In genomic region chr1:40303179-40303866, GRCm38 (mm10) we compare ENCODE assay signal across 25 mouse cellular contexts. TPM values are rescaled to one million over a fixed set of nuclear protein-coding genes. Genes with fewer than 3 reads are reported as not detected.
DNase-seq lines count a peak whose midpoint lies in the region; ATAC-seq and TF ChIP-seq lines count a peak whose summit lies in the region.
"Had no signal": no experiment of that assay in that cellular context is flagged by ENCODE, and none has a peak within 500 bp of the region (broad histone marks: within the 10 kb centered on the region; RNA-seq: fewer than 3 reads in every experiment).

No protein-coding gene starts in this region.

- 47% methylated on average over 7 of the region's 7 CpGs for WGBS in liver, postnatal 0 days (ENCODE audit: insufficient replicate concordance)
- WGBS in kidney, embryonic 14.5 days = 71% methylated on average over 7 of the region's 7 CpGs
- 59% methylated on average over 7 of the region's 7 CpGs for WGBS in midbrain, embryonic 13.5 days

- DNase-seq in MEL-GATA-1-ER (ENCODE audit: extremely low read depth, low read depth) (peak; percentile 54), liver (peak; percentile 65)
- DNase-seq in liver, postnatal 0 days = no peak
- DNase-seq in adrenal gland, postnatal 10 days = no peak
- DNase-seq: adrenal gland, adult 8-10 months; cerebellum, adult 11 months; cerebellum, postnatal 36 days; kidney, adult 9 months; kidney, postnatal 4 days; layer of hippocampus, adult 9-11 months; thymus, adult 18-20 months; thymus, postnatal 4 days had no signal

- TF ChIP-seq CTCF in ES-Bruce4 (IDR thresholded peaks at IDR 0.05; ENCODE audit: low read depth, low read length) = no peak
- no peak for TF ChIP-seq CTCF in liver, postnatal 0 days (IDR thresholded peaks at IDR 0.05; ENCODE audit: low read depth)

- no peak overlapping the region for H3K9ac ChIP-seq in ES-Bruce4 (ENCODE audit: low read depth, poor library complexity, severe bottlenecking)
- no peak overlapping the region for H3K9ac ChIP-seq in liver, postnatal 0 days (replicated peaks)
- H3K9ac ChIP-seq in kidney, embryonic 14.5 days (ENCODE audit: low read depth, low read length) = no peak overlapping the region
- no peak overlapping the region for H3K9ac ChIP-seq in midbrain, embryonic 13.5 days (replicated peaks)
- H3K9ac ChIP-seq: forebrain, embryonic 12.5 days; heart, embryonic 12.5 days; hindbrain, embryonic 13.5 days; limb, embryonic 13.5 days; lung, embryonic 15.5 days; midbrain, embryonic 15.5 days had no signal

- H3K27ac ChIP-seq in ES-Bruce4 (ENCODE audit: insufficient read depth, low read length) = peak overlapping the region; percentile 44; the same call in 1 of the 2 replicates
- H3K27ac ChIP-seq in liver, postnatal 0 days (ENCODE audit: low read depth) = no peak overlapping the region
- no peak overlapping the region for H3K27ac ChIP-seq in kidney, embryonic 14.5 days (ENCODE audit: low read depth, low read length)
- no peak overlapping the region for H3K27ac ChIP-seq in midbrain, embryonic 13.5 days
- H3K27ac ChIP-seq: forebrain, embryonic 12.5 days; hindbrain, embryonic 13.5 days; limb, embryonic 13.5 days; lung, embryonic 15.5 days; midbrain, embryonic 15.5 days had no signal

- H3K27me3 ChIP-seq in ES-Bruce4 (ENCODE audit: control insufficient read depth, insufficient read depth, low read length, poor library complexity, severe bottlenecking) = no peaks in the 10 kb centered on the region
- no peaks in the 10 kb centered on the region for H3K27me3 ChIP-seq in liver, postnatal 0 days (ENCODE audit: insufficient read depth, low read length)
- H3K27me3 ChIP-seq in kidney, embryonic 14.5 days (ENCODE audit: control insufficient read depth, insufficient read depth, low read length) = no peaks in the 10 kb centered on the region
- H3K27me3 ChIP-seq in midbrain, embryonic 13.5 days = no peaks in the 10 kb centered on the region
- H3K27me3 ChIP-seq: forebrain, embryonic 12.5 days; heart, embryonic 12.5 days; hindbrain, embryonic 13.5 days; limb, embryonic 13.5 days; lung, embryonic 15.5 days; midbrain, embryonic 15.5 days had no signal

- peaks cover 5% of the 10 kb centered on the region; the same call in 1 of the 2 replicates for H3K9me3 ChIP-seq in ES-Bruce4 (replicated peaks; ENCODE audit: control insufficient read depth, insufficient read depth, low read length, poor library complexity, severe bottlenecking)
- H3K9me3 ChIP-seq in liver, postnatal 0 days (ENCODE audit: low read length) = no peaks in the 10 kb centered on the region
- H3K9me3 ChIP-seq in kidney, embryonic 14.5 days (ENCODE audit: control insufficient read depth, low read length) = no peaks in the 10 kb centered on the region
- H3K9me3 ChIP-seq in midbrain, embryonic 13.5 days = no peaks in the 10 kb centered on the region
- H3K9me3 ChIP-seq: forebrain, embryonic 12.5 days; G1E; heart, embryonic 12.5 days; hindbrain, embryonic 13.5 days; limb, embryonic 13.5 days; lung, embryonic 15.5 days; midbrain, embryonic 15.5 days had no signal

- H3K4me2 ChIP-seq in liver, postnatal 0 days (ENCODE audit: low read depth, low read length) = no peak overlapping the region
- no peak overlapping the region for H3K4me2 ChIP-seq in kidney, embryonic 14.5 days (replicated peaks; ENCODE audit: low read depth, low read length)
- no peak overlapping the region for H3K4me2 ChIP-seq in midbrain, embryonic 13.5 days (replicated peaks)
- H3K4me2 ChIP-seq: forebrain, embryonic 12.5 days; heart, embryonic 12.5 days; hindbrain, embryonic 13.5 days; limb, embryonic 13.5 days; lung, embryonic 15.5 days; midbrain, embryonic 15.5 days had no signal

- TF ChIP-seq EP300 in ES-Bruce4 (IDR thresholded peaks at IDR 0.05; ENCODE audit: insufficient read depth, low read depth, low read length) = no peak
- peak; percentile 93 for TF ChIP-seq EP300 in liver, postnatal 0 days (IDR thresholded peaks at IDR 0.05; ENCODE audit: low read depth)

- peaks cover 2% of the 10 kb centered on the region for H3K4me1 ChIP-seq in ES-Bruce4 (ENCODE audit: control insufficient read depth, insufficient read depth, low read length)
- no peaks in the 10 kb centered on the region; the same call in 1 of the 2 replicates for H3K4me1 ChIP-seq in liver, postnatal 0 days (ENCODE audit: insufficient read depth)
- H3K4me1 ChIP-seq in kidney, embryonic 14.5 days (ENCODE audit: control insufficient read depth, insufficient read depth, low read length) = no peaks in the 10 kb centered on the region
- no peaks in the 10 kb centered on the region for H3K4me1 ChIP-seq in midbrain, embryonic 13.5 days (replicated peaks)
- H3K4me1 ChIP-seq: forebrain, embryonic 12.5 days; heart, embryonic 12.5 days; hindbrain, embryonic 13.5 days; limb, embryonic 13.5 days; lung, embryonic 15.5 days; midbrain, embryonic 15.5 days had no signal

- peak; percentile 90 for ATAC-seq in liver, postnatal 0 days
- no peak for ATAC-seq in kidney, embryonic 14.5 days (ENCODE audit: low FRiP score, low TSS enrichment)
- ATAC-seq in midbrain, embryonic 13.5 days = no peak
- ATAC-seq: inflammation-experienced regulatory T-cells, adult 6 months; midbrain, embryonic 15.5 days had no signal

- H3K4me3 ChIP-seq in ES-Bruce4 (ENCODE audit: low read depth, low read length) = no peak overlapping the region
- no peak overlapping the region for H3K4me3 ChIP-seq in liver, postnatal 0 days (ENCODE audit: low read depth, low read length)
- H3K4me3 ChIP-seq in kidney, embryonic 14.5 days (ENCODE audit: low read length) = no peak overlapping the region
- H3K4me3 ChIP-seq in midbrain, embryonic 13.5 days (replicated peaks) = no peak overlapping the region
- H3K4me3 ChIP-seq: forebrain, embryonic 12.5 days; heart, embryonic 12.5 days; hindbrain, embryonic 13.5 days; limb, embryonic 13.5 days; lung, embryonic 15.5 days; midbrain, embryonic 15.5 days; myocyte had no signal

- H3K36me3 ChIP-seq in ES-Bruce4 (ENCODE audit: control insufficient read depth, insufficient read depth, low read length, poor library complexity, severe bottlenecking) = no peaks in the 10 kb centered on the region
- peaks cover 5% of the 10 kb centered on the region; the same call in 1 of the 2 replicates for H3K36me3 ChIP-seq in liver, postnatal 0 days (replicated peaks; ENCODE audit: insufficient read depth, low read length)
- no peaks in the 10 kb centered on the region for H3K36me3 ChIP-seq in kidney, embryonic 14.5 days (ENCODE audit: control insufficient read depth, insufficient read depth, low read length)
- no peaks in the 10 kb centered on the region for H3K36me3 ChIP-seq in midbrain, embryonic 13.5 days
- H3K36me3 ChIP-seq: forebrain, embryonic 12.5 days; G1E; hindbrain, embryonic 13.5 days; limb, embryonic 13.5 days; lung, embryonic 15.5 days; midbrain, embryonic 15.5 days had no signal

- no peak for TF ChIP-seq POLR2A in ES-Bruce4 (IDR thresholded peaks at IDR 0.05; ENCODE audit: insufficient read depth, low read length)

RNA-seq across cellular contexts. Expression of gene Il1rl2, which starts 21.1 kb away (rescaled TPM):
- polyA plus RNA-seq in ES-Bruce4 (2011; ENCODE audit: insufficient read depth, insufficient read length, low read depth, missing spikeins) = 0.30 and 0.46 TPM in 2 replicates
- 0.90 and 1.1 TPM in 2 replicates for polyA plus RNA-seq in liver, postnatal 0 days (2015; fragmentation: Nextera tagmentation; extraction: Ambion mirVana)
- polyA plus RNA-seq in kidney, embryonic 14.5 days (2014; fragmentation: Nextera tagmentation; extraction: Ambion mirVana) = 3.2 and 5.2 TPM in 2 replicates
- 0.89 and 1.0 TPM in 2 replicates for polyA plus RNA-seq in midbrain, embryonic 13.5 days (2015; fragmentation: Nextera tagmentation; extraction: Ambion mirVana)
- 1 to 10 TPM; 4.3 to 5.1 TPM for total RNA-seq in adrenal gland, postnatal 10 days (2021)
- polyA plus RNA-seq: C2C12, myocyte had no signal

Comparison
In these comparisons a context has a peak if more than half of its experiments do, and no peak if none do; other contexts are left out.
1. DNase-seq: peak in MEL-GATA-1-ER (single experiment) and liver (single experiment); none in liver, postnatal 0 days (single experiment) and adrenal gland, postnatal 10 days (single experiment).